Mouse (Mus musculus): ENCODE measurements around the gene Rmdn2. TPM values are rescaled to one million over a fixed set of nuclear protein-coding genes. Genes with fewer than 3 reads are reported as not detected.

Gene Rmdn2
- polyA plus RNA-seq, 1 experiment from 2014 or later, result 31.4 TPM

GRCm38 (mm10) chr17:79715649-79716143 is 104.0 kb downstream of the Rmdn2 start:
- Histone ChIP-seq H3K9ac (ENCODE audit: low read length) (peak overlapping the region; percentile 48), H3K4me3 (ENCODE audit: low read length) (peak overlapping the region; percentile 46), H3K9me3 (ENCODE audit: control insufficient read depth, low read length) (no peaks in the 10 kb centered on the region), H3K27me3 (ENCODE audit: control insufficient read depth, insufficient read depth, low read depth, low read length) (peaks cover 41% of the 10 kb centered on the region), H3K27ac (ENCODE audit: low read length) (no peak overlapping the region; the same call in 1 of the 2 replicates), H3K36me3 (ENCODE audit: control insufficient read depth, insufficient read depth, low read length) (no peaks in the 10 kb centered on the region), H3K4me2 (ENCODE audit: low read depth, low read length) (peak overlapping the region; percentile 79), H3K4me1 (replicated peaks; ENCODE audit: control insufficient read depth, insufficient read depth, low read length) (peaks cover 27% of the 10 kb centered on the region)
- under 1% methylated on average over 41 of the region's 42 CpGs for WGBS
- ATAC-seq (ENCODE audit: low read depth), result peak; percentile 89

GRCm38 (mm10) chr17:79720681-79721080 is 109.0 kb downstream of the Rmdn2 start:
- H3K4me1 ChIP-seq (replicated peaks; ENCODE audit: control insufficient read depth, insufficient read depth, low read length), result no peaks in the 10 kb centered on the region; the same call in 1 of the 2 replicates
- no peak overlapping the region for H3K27ac ChIP-seq (ENCODE audit: low read length)
- no peak overlapping the region for H3K4me3 ChIP-seq (ENCODE audit: low read length)
- 53% methylated on average over 7 of the region's 7 CpGs for WGBS
- no peaks in the 10 kb centered on the region for H3K27me3 ChIP-seq (ENCODE audit: control insufficient read depth, insufficient read depth, low read depth, low read length)
- H3K4me2 ChIP-seq (ENCODE audit: low read depth, low read length), result no peak overlapping the region
- no peaks in the 10 kb centered on the region for H3K36me3 ChIP-seq (ENCODE audit: control insufficient read depth, insufficient read depth, low read length)
- no peak overlapping the region for H3K9ac ChIP-seq (ENCODE audit: low read length)
- no peak for ATAC-seq (ENCODE audit: low read depth)
- H3K9me3 ChIP-seq (ENCODE audit: control insufficient read depth, low read length), result no peaks in the 10 kb centered on the region

GRCm38 (mm10) chr17:79726613-79727012 is 115.0 kb downstream of the Rmdn2 start:
- no peak overlapping the region for H3K27ac ChIP-seq (ENCODE audit: low read length)
- no peaks in the 10 kb centered on the region for H3K9me3 ChIP-seq (ENCODE audit: control insufficient read depth, low read length)
- no peaks in the 10 kb centered on the region for H3K36me3 ChIP-seq (ENCODE audit: control insufficient read depth, insufficient read depth, low read length)
- no peak overlapping the region for H3K4me3 ChIP-seq (ENCODE audit: low read length)
- no peak for ATAC-seq (ENCODE audit: low read depth)
- H3K4me2 ChIP-seq (ENCODE audit: low read depth, low read length), result no peak overlapping the region
- H3K9ac ChIP-seq (ENCODE audit: low read length), result no peak overlapping the region
- 71% methylated on average over 5 of the region's 5 CpGs for WGBS
- H3K4me1 ChIP-seq (replicated peaks; ENCODE audit: control insufficient read depth, insufficient read depth, low read length), result peaks cover 14% of the 10 kb centered on the region
- H3K27me3 ChIP-seq (ENCODE audit: control insufficient read depth, insufficient read depth, low read depth, low read length), result peaks cover 2% of the 10 kb centered on the region; the same call in 1 of the 2 replicates

GRCm38 (mm10) chr17:79728053-79728584 is 116.5 kb downstream of the Rmdn2 start:
- H3K9ac ChIP-seq (ENCODE audit: low read length), result no peak overlapping the region
- H3K36me3 ChIP-seq (ENCODE audit: control insufficient read depth, insufficient read depth, low read length), result no peaks in the 10 kb centered on the region
- ATAC-seq (ENCODE audit: low read depth), result 0 out of 2 replicates have a peak, but pooled peaks have one; percentile 15
- WGBS, result 17% methylated on average over 14 of the region's 14 CpGs
- no peak overlapping the region for H3K27ac ChIP-seq (ENCODE audit: low read length)
- peak overlapping the region; percentile 15 for H3K4me3 ChIP-seq (ENCODE audit: low read length)
- H3K9me3 ChIP-seq (ENCODE audit: control insufficient read depth, low read length), result no peaks in the 10 kb centered on the region
- H3K4me2 ChIP-seq (ENCODE audit: low read depth, low read length), result peak overlapping the region; percentile 42
- peaks cover 2% of the 10 kb centered on the region; the same call in 1 of the 2 replicates for H3K27me3 ChIP-seq (ENCODE audit: control insufficient read depth, insufficient read depth, low read depth, low read length)
- H3K4me1 ChIP-seq (replicated peaks; ENCODE audit: control insufficient read depth, insufficient read depth, low read length), result peaks cover 14% of the 10 kb centered on the region

- WGBS, result 13% methylated on average over 16 of the region's 16 CpGs
- Histone ChIP-seq H3K4me1 (replicated peaks; ENCODE audit: control insufficient read depth, insufficient read depth, low read length) (peaks cover 14% of the 10 kb centered on the region), H3K9me3 (ENCODE audit: control insufficient read depth, low read length) (no peaks in the 10 kb centered on the region), H3K27ac (ENCODE audit: low read length) (peak overlapping the region; percentile 7), H3K27me3 (ENCODE audit: control insufficient read depth, insufficient read depth, low read depth, low read length) (peaks cover 2% of the 10 kb centered on the region; the same call in 1 of the 2 replicates), H3K4me3 (ENCODE audit: low read length) (peak overlapping the region; percentile 15), H3K4me2 (ENCODE audit: low read depth, low read length) (peak overlapping the region; percentile 42), H3K9ac (ENCODE audit: low read length) (0 out of 2 replicates have a peak overlapping the region, but pooled peaks have one; percentile 3), H3K36me3 (ENCODE audit: control insufficient read depth, insufficient read depth, low read length) (no peaks in the 10 kb centered on the region)
- ATAC-seq (ENCODE audit: low read depth), result peak; percentile 60
Measured at GRCm38 (mm10) chr17:79728585-79729503, 117.2 kb downstream of the Rmdn2 start.

- H3K4me3 ChIP-seq (ENCODE audit: low read length), result no peak overlapping the region
- ATAC-seq (ENCODE audit: low read depth), result no peak
- H3K27ac ChIP-seq (ENCODE audit: low read length), result no peak overlapping the region
- 27% methylated on average over 8 of the region's 8 CpGs for WGBS
- H3K9me3 ChIP-seq (ENCODE audit: control insufficient read depth, low read length), result no peaks in the 10 kb centered on the region
- H3K4me1 ChIP-seq (replicated peaks; ENCODE audit: control insufficient read depth, insufficient read depth, low read length), result peaks cover 14% of the 10 kb centered on the region
- H3K9ac ChIP-seq (ENCODE audit: low read length), result no peak overlapping the region
- peaks cover 2% of the 10 kb centered on the region; the same call in 1 of the 2 replicates for H3K27me3 ChIP-seq (ENCODE audit: control insufficient read depth, insufficient read depth, low read depth, low read length)
- H3K36me3 ChIP-seq (ENCODE audit: control insufficient read depth, insufficient read depth, low read length), result no peaks in the 10 kb centered on the region
- no peak overlapping the region for H3K4me2 ChIP-seq (ENCODE audit: low read depth, low read length)
Measured at GRCm38 (mm10) chr17:79730988-79731387, 119.3 kb downstream of the Rmdn2 start.

- no peaks in the 10 kb centered on the region for H3K9me3 ChIP-seq (ENCODE audit: control insufficient read depth, low read length)
- no peak overlapping the region for H3K4me3 ChIP-seq (ENCODE audit: low read length)
- ATAC-seq (ENCODE audit: low read depth), result no peak
- H3K9ac ChIP-seq (ENCODE audit: low read length), result no peak overlapping the region
- H3K4me1 ChIP-seq (replicated peaks; ENCODE audit: control insufficient read depth, insufficient read depth, low read length), result peaks cover 14% of the 10 kb centered on the region
- 54% methylated on average over 4 of the region's 4 CpGs for WGBS
- H3K36me3 ChIP-seq (ENCODE audit: control insufficient read depth, insufficient read depth, low read length), result no peaks in the 10 kb centered on the region
- H3K27me3 ChIP-seq (ENCODE audit: control insufficient read depth, insufficient read depth, low read depth, low read length), result peaks cover 2% of the 10 kb centered on the region; the same call in 1 of the 2 replicates
- H3K27ac ChIP-seq (ENCODE audit: low read length), result no peak overlapping the region
- no peak overlapping the region for H3K4me2 ChIP-seq (ENCODE audit: low read depth, low read length)
Measured at GRCm38 (mm10) chr17:79733039-79733438, 121.4 kb downstream of the Rmdn2 start.

GRCm38 (mm10) chr17:79737598-79737997 is 125.9 kb downstream of the Rmdn2 start:
- Histone ChIP-seq H3K4me1 (replicated peaks; ENCODE audit: control insufficient read depth, insufficient read depth, low read length) (peaks cover 3% of the 10 kb centered on the region; the same call in 1 of the 2 replicates), H3K27ac (ENCODE audit: low read length) (no peak overlapping the region), H3K9me3 (ENCODE audit: control insufficient read depth, low read length) (no peaks in the 10 kb centered on the region), H3K4me2 (ENCODE audit: low read depth, low read length) (no peak overlapping the region), H3K36me3 (ENCODE audit: control insufficient read depth, insufficient read depth, low read length) (no peaks in the 10 kb centered on the region), H3K27me3 (ENCODE audit: control insufficient read depth, insufficient read depth, low read depth, low read length) (no peaks in the 10 kb centered on the region), H3K9ac (ENCODE audit: low read length) (no peak overlapping the region), H3K4me3 (ENCODE audit: low read length) (no peak overlapping the region)
- WGBS, result 68% methylated on average over 3 of the region's 3 CpGs
- no peak for ATAC-seq (ENCODE audit: low read depth)

Measured in lung, embryonic 16.5 days (tissue).